Comparison of ENCODE assay signal across 14 mouse cellular contexts in genomic region chr6:101272256-101272655, GRCm38 (mm10).
DNase-seq lines count a peak whose midpoint lies in the region; ATAC-seq and TF ChIP-seq lines count a peak whose summit lies in the region.
"Had no signal": no experiment of that assay in that cellular context is flagged by ENCODE, and none has a peak within 500 bp of the region (broad histone marks: within the 10 kb centered on the region; RNA-seq: fewer than 3 reads in every experiment).

No protein-coding gene starts in this region.

- DNase-seq in heart, postnatal 0 days (ENCODE audit: low spot score): no peak
- DNase-seq in heart, adult 9 months (ENCODE audit: low spot score in 2 of 2): no peak
- no peak for DNase-seq in stomach, postnatal 0 days (ENCODE audit: low spot score)
- DNase-seq in gastrocnemius, adult 8-10 months (ENCODE audit: low spot score in 2 of 2): no peak
- DNase-seq in layer of hippocampus, adult 2 months (ENCODE audit: low spot score in 2 of 2): no peak
- DNase-seq in right cerebral cortex, postnatal 10 days (ENCODE audit: low spot score in 2 of 2): no peak
- DNase-seq: cerebellum, adult 8-10 months; gastrocnemius, postnatal 36 days; thymus, postnatal 25 days had no signal

- TF ChIP-seq EP300 in heart, postnatal 0 days (IDR thresholded peaks at IDR 0.05; ENCODE audit: low read depth): no peak
- no peak for TF ChIP-seq EP300 in stomach, postnatal 0 days (optimal IDR thresholded peaks at IDR 0.05)

- H3K4me3 ChIP-seq in heart, postnatal 0 days (ENCODE audit: low read depth, low read length): no peak overlapping the region
- H3K4me3 ChIP-seq in stomach, embryonic 14.5 days (ENCODE audit: low read depth, low read length): no peak overlapping the region
- no peak overlapping the region for H3K4me3 ChIP-seq in stomach, postnatal 0 days (ENCODE audit: low read depth, low read length)
- peak overlapping the region; percentile 15 for H3K4me3 ChIP-seq in intestine, embryonic 16.5 days (ENCODE audit: low read length)
- H3K4me3 ChIP-seq in layer of hippocampus, adult 2 months: no peak overlapping the region
- H3K4me3 ChIP-seq: hindbrain, embryonic 13.5 days; limb, embryonic 13.5 days; midbrain, embryonic 15.5 days had no signal

- H3K4me1 ChIP-seq in heart, postnatal 0 days (ENCODE audit: control insufficient read depth, insufficient read depth): peaks cover 78% of the 10 kb centered on the region
- H3K4me1 ChIP-seq in stomach, embryonic 14.5 days (ENCODE audit: control insufficient read depth, insufficient read depth, low read length): peaks cover 52% of the 10 kb centered on the region
- peaks cover 8% of the 10 kb centered on the region for H3K4me1 ChIP-seq in stomach, postnatal 0 days (replicated peaks; ENCODE audit: control insufficient read depth, insufficient read depth)
- peaks cover 52% of the 10 kb centered on the region for H3K4me1 ChIP-seq in intestine, embryonic 16.5 days (ENCODE audit: control insufficient read depth, insufficient read depth, low read length)

- no peaks in the 10 kb centered on the region for H3K27me3 ChIP-seq in heart, postnatal 0 days (ENCODE audit: control insufficient read depth, insufficient read depth, low read length)
- H3K27me3 ChIP-seq in stomach, embryonic 14.5 days (ENCODE audit: control insufficient read depth, insufficient read depth, low read length): no peaks in the 10 kb centered on the region
- H3K27me3 ChIP-seq in stomach, postnatal 0 days (ENCODE audit: control insufficient read depth, insufficient read depth, low read length): no peaks in the 10 kb centered on the region
- H3K27me3 ChIP-seq in intestine, embryonic 16.5 days (replicated peaks; ENCODE audit: control insufficient read depth, insufficient read depth, low read length): no peaks in the 10 kb centered on the region

- H3K36me3 ChIP-seq in heart, postnatal 0 days (replicated peaks; ENCODE audit: control insufficient read depth, insufficient read depth, low read length): peaks cover 10% of the 10 kb centered on the region; the same call in 1 of the 2 replicates
- no peaks in the 10 kb centered on the region; the same call in 1 of the 2 replicates for H3K36me3 ChIP-seq in stomach, embryonic 14.5 days (ENCODE audit: control insufficient read depth, insufficient read depth, low read length)
- no peaks in the 10 kb centered on the region for H3K36me3 ChIP-seq in stomach, postnatal 0 days (ENCODE audit: control insufficient read depth, insufficient read depth, low read length)
- H3K36me3 ChIP-seq in intestine, embryonic 16.5 days (ENCODE audit: control insufficient read depth, insufficient read depth, low read length): no peaks in the 10 kb centered on the region
- H3K36me3 ChIP-seq: hindbrain, embryonic 13.5 days; limb, embryonic 13.5 days; midbrain, embryonic 15.5 days had no signal

- no peaks in the 10 kb centered on the region for H3K9me3 ChIP-seq in heart, postnatal 0 days (replicated peaks; ENCODE audit: control insufficient read depth, low read length)
- no peaks in the 10 kb centered on the region for H3K9me3 ChIP-seq in stomach, embryonic 14.5 days (ENCODE audit: control insufficient read depth, low read depth, low read length)
- no peaks in the 10 kb centered on the region for H3K9me3 ChIP-seq in stomach, postnatal 0 days (ENCODE audit: control insufficient read depth, low read length)
- no peaks in the 10 kb centered on the region for H3K9me3 ChIP-seq in intestine, embryonic 16.5 days (ENCODE audit: control insufficient read depth, low read length)
- H3K9me3 ChIP-seq: hindbrain, embryonic 13.5 days; midbrain, embryonic 15.5 days had no signal

- H3K4me2 ChIP-seq in heart, postnatal 0 days (ENCODE audit: low read depth, low read length): peak overlapping the region; percentile 36
- peak overlapping the region; percentile 26; the same call in 1 of the 2 replicates for H3K4me2 ChIP-seq in stomach, embryonic 14.5 days (replicated peaks; ENCODE audit: low read depth, low read length)
- H3K4me2 ChIP-seq in stomach, postnatal 0 days (replicated peaks; ENCODE audit: low read depth): no peak overlapping the region
- H3K4me2 ChIP-seq in intestine, embryonic 16.5 days (ENCODE audit: low read depth, low read length): peak overlapping the region; percentile 43
- H3K4me2 ChIP-seq: hindbrain, embryonic 13.5 days; midbrain, embryonic 15.5 days had no signal

- ATAC-seq in heart, postnatal 0 days (ENCODE audit: insufficient read depth, low read depth): no peak
- ATAC-seq in stomach, embryonic 14.5 days (ENCODE audit: insufficient number of reproducible peaks, insufficient read depth, low FRiP score, low read depth): no peak
- no peak for ATAC-seq in stomach, postnatal 0 days (ENCODE audit: low FRiP score, low TSS enrichment)
- peak; percentile 14; the same call in 1 of the 2 replicates for ATAC-seq in intestine, embryonic 16.5 days
- ATAC-seq: midbrain, embryonic 15.5 days had no signal

- 32% methylated on average over 4 of the region's 4 CpGs for WGBS in heart, postnatal 0 days
- 22% methylated on average over 4 of the region's 4 CpGs for WGBS in stomach, embryonic 14.5 days
- 30% methylated on average over 4 of the region's 4 CpGs for WGBS in stomach, postnatal 0 days
- 20% methylated on average over 4 of the region's 4 CpGs for WGBS in intestine, embryonic 16.5 days

- peak overlapping the region; percentile 90 for H3K27ac ChIP-seq in heart, postnatal 0 days (ENCODE audit: low read depth)
- H3K27ac ChIP-seq in stomach, embryonic 14.5 days (ENCODE audit: low read length): peak overlapping the region; percentile 68
- no peak overlapping the region for H3K27ac ChIP-seq in stomach, postnatal 0 days (replicated peaks)
- peak overlapping the region; percentile 79 for H3K27ac ChIP-seq in intestine, embryonic 16.5 days (ENCODE audit: low read length)
- H3K27ac ChIP-seq in layer of hippocampus, adult 2 months: no peak overlapping the region
- H3K27ac ChIP-seq: hindbrain, embryonic 13.5 days; limb, embryonic 13.5 days; midbrain, embryonic 15.5 days had no signal

- no peak for TF ChIP-seq CTCF in heart, postnatal 0 days (IDR thresholded peaks at IDR 0.05; ENCODE audit: low read depth)
- TF ChIP-seq CTCF in stomach, postnatal 0 days (IDR thresholded peaks at IDR 0.05; ENCODE audit: low read depth): no peak
- TF ChIP-seq CTCF in layer of hippocampus, adult 2 months (conservative IDR thresholded peaks at IDR 0.05): no peak

- no peak overlapping the region for H3K9ac ChIP-seq in heart, postnatal 0 days (replicated peaks; ENCODE audit: low read depth, low read length)
- no peak overlapping the region for H3K9ac ChIP-seq in stomach, embryonic 14.5 days (replicated peaks; ENCODE audit: low read depth, low read length)
- no peak overlapping the region for H3K9ac ChIP-seq in stomach, postnatal 0 days (ENCODE audit: low read length)
- H3K9ac ChIP-seq in intestine, embryonic 16.5 days (ENCODE audit: low read depth, low read length): peak overlapping the region; percentile 34
- H3K9ac ChIP-seq: hindbrain, embryonic 13.5 days; limb, embryonic 13.5 days; midbrain, embryonic 15.5 days had no signal

Comparison
In these comparisons a context has a peak if more than half of its experiments do, and no peak if none do; other contexts are left out.
1. H3K27ac ChIP-seq: peak in heart, postnatal 0 days (single experiment), stomach, embryonic 14.5 days (single experiment) and intestine, embryonic 16.5 days (single experiment); none in stomach, postnatal 0 days (single experiment) and layer of hippocampus, adult 2 months (single experiment).